Mouse (Mus musculus) heart, embryonic 14.5 days (tissue): ENCODE data around the gene Slc38a3. TPM values are rescaled to one million over a fixed set of nuclear protein-coding genes. Genes with fewer than 3 reads are reported as not detected.

Experiments
- ATAC-seq: fragments of 200-750 bp; cut with Nextera tagmentation; 2 replicates; pipeline ENCODE4 v1.8.0; 2017; ENCODE audit warnings: low read depth, moderate TSS enrichment; ENCODE audit not compliant: insufficient number of reproducible peaks, insufficient read depth, low FRiP score
- H3K27ac ChIP-seq, 2 experiments: fragments of 200-500 bp in 1 of 2; fragments of 300-500 bp in 1 of 2; sonication (generic) in 1 of 2; replicated peaks in 1 of 2; 2 replicates each; pipeline ENCODE4 v1.5.1; 2012 to 2014; ENCODE audit warnings: low read depth in 2 of 2, low read length in 2 of 2, control low read depth in 1 of 2, mild to moderate bottlenecking in 1 of 2, mixed read lengths in 1 of 2; ENCODE audit not compliant: control insufficient read depth in 1 of 2, insufficient read depth in 1 of 2
- H3K27me3 ChIP-seq: fragments of 300-500 bp; sonication (generic); 2 replicates; pipeline ENCODE4 v1.6.1; 2014; ENCODE audit warnings: mild to moderate bottlenecking, low read length, control low read depth; ENCODE audit not compliant: control insufficient read depth, insufficient read depth
- H3K36me3 ChIP-seq: fragments of 300-500 bp; sonication (generic); 2 replicates; pipeline ENCODE4 v1.6.1; 2014; ENCODE audit warnings: mild to moderate bottlenecking, control low read depth, low read length, mixed read lengths; ENCODE audit not compliant: control insufficient read depth, insufficient read depth
- H3K4me1 ChIP-seq, 2 experiments: fragments of 200-500 bp in 1 of 2; fragments of 300-500 bp in 1 of 2; sonication (generic) in 1 of 2; 2 replicates each; pipeline ENCODE4 v1.6.1; 2012 to 2014; ENCODE audit warnings: low read length in 2 of 2, control low read depth in 1 of 2, mixed read lengths in 1 of 2; ENCODE audit not compliant: control insufficient read depth in 2 of 2, insufficient read depth in 2 of 2
- H3K4me2 ChIP-seq: fragments of 300-500 bp; sonication (generic); 2 replicates; pipeline ENCODE4 v1.6.1; 2014; ENCODE audit warnings: mild to moderate bottlenecking, low read length
- H3K4me3 ChIP-seq, 2 experiments: fragments of 200-500 bp in 1 of 2; fragments of 300-500 bp in 1 of 2; sonication (generic) in 1 of 2; 2 replicates each; pipeline ENCODE4 v1.5.1; 2012 to 2014; ENCODE audit warnings: low read length in 2 of 2, mild to moderate bottlenecking in 2 of 2, control low read depth in 1 of 2, low read depth in 1 of 2, moderate library complexity in 1 of 2; ENCODE audit not compliant: control insufficient read depth in 1 of 2, insufficient read depth in 1 of 2
- H3K9ac ChIP-seq: fragments of 300-500 bp; sonication (generic); 2 replicates; pipeline ENCODE4 v1.6.1; 2014; ENCODE audit warnings: mild to moderate bottlenecking, low read length
- H3K9me3 ChIP-seq: fragments of 300-500 bp; sonication (generic); 2 replicates; pipeline ENCODE4 v1.6.1; 2016; ENCODE audit warnings: low read length, control low read depth; ENCODE audit not compliant: control insufficient read depth
- WGBS: fragments of 180-500 bp; shearing (Covaris S2); extraction: QIAGEN DNeasy Blood & Tissue Kit; methylation state at CpG from one replicate; pipeline ENCODE4 v1.1.7; 2014; 5-methylcytosine and 5-hydroxymethylcytosine counted together
- polyA plus RNA-seq: library from polyadenylated mRNA; unstranded; fragments of >200 nt; fragmentation: Nextera tagmentation; extraction: Ambion mirVana; gene quantifications from 2 replicates; pipeline ENCODE4 v1.2.1, GENCODE M21; 2014

The Slc38a3 gene
- polyA plus RNA-seq, 1 experiment from 2014 or later = 2.7 TPM

DNA sequence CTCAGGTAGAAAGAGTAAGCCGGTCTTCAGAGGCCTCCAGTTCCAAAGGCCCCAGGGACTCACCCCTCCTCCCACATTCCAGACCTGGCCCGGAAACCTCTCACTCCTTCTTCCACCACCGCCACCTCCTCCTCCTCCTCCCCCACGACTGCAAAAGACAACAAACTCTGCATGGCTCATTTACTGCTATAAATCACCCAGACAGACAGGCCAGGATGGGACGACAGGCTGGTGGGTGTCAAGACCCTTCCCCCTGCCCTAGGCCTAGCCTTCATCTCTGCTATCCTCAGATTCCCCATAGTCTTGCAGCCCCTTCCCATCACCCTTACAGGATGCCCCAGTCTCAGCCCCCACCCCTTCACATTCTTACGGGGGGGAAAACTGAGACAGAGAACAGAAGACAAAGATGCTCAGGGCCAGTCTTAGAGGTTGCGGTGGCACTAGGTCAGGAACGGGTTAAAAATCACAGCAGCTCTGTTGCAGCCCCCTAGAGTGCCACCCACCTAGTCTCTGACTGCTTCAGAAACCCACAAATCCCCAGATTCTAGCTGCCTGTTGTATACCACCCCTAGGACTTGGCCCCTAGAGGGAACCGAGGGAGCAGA is 30.1 kb upstream of the Slc38a3 start:
- H3K9ac ChIP-seq = no peak overlapping the region
- ATAC-seq = no peak
- H3K27ac ChIP-seq = peak overlapping the region in 1 of 2 experiments; percentile 41; a peak in 1 of 4 replicates
- 23% methylated on average over 9 of the region's 9 CpGs for WGBS
- H3K4me1 ChIP-seq = peaks cover 43 to 51% of the 10 kb centered on the region in 2 experiments
- no peak overlapping the region for H3K4me2 ChIP-seq
- no peaks in the 10 kb centered on the region for H3K9me3 ChIP-seq
- no peaks in the 10 kb centered on the region for H3K27me3 ChIP-seq
- H3K4me3 ChIP-seq = no peak overlapping the region
- peaks cover 3% of the 10 kb centered on the region; the same call in 1 of the 2 replicates for H3K36me3 ChIP-seq

- 28% methylated on average over 14 of the region's 14 CpGs for WGBS
- H3K4me2 ChIP-seq = no peak overlapping the region
- H3K36me3 ChIP-seq = 0 out of 2 replicates have a peak, but pooled peaks cover 3% of the 10 kb centered on the region
- no peak overlapping the region for H3K4me3 ChIP-seq
- peak overlapping the region; percentile 1; the same call in 1 of the 2 replicates for H3K9ac ChIP-seq
- no peak for ATAC-seq
- H3K27ac ChIP-seq = peak overlapping the region in 1 of 2 experiments; percentile 9; a peak in 1 of 4 replicates
- no peaks in the 10 kb centered on the region for H3K9me3 ChIP-seq
- H3K4me1 ChIP-seq = peaks cover 45 to 46% of the 10 kb centered on the region in 2 experiments
- H3K27me3 ChIP-seq = no peaks in the 10 kb centered on the region
Observed at GRCm38 (mm10) chr9:107698611-107699190, 29.4 kb upstream of the Slc38a3 start.

DNA sequence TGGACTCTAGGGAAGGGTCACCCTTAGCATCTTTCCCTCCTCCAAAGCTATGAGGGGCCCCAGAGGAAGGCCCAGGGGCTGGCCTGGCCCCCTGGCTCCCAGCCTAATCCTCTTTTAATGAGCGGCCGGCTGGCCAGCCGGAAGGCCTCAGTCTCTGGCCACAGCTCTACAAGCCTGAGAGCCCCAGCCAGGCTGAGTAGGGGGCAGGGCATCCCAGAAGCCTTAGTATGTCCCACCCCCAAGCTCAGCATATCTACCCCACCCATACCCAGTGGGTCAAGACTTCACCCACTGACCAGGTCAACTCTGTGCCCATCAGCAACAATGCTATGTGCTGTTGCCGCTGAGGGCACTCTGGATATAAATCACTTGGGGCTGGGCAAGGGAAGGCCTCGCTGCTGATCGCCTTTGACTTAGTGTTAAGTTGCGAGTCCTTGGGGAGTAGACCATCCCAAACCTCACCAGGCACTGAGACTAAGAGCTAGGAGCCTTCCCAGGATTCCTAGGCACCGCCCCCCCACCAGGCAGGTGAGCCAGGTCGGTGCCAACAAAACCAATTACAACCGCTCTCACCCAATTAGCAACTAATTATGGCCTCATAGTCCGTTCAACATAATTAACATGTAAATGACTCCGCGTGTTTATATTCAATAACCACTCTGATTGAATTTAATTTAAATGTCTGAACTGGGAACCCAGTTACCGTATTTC is 28.6 kb upstream of the Slc38a3 start:
- Histone ChIP-seq H3K9ac (no peak overlapping the region), H3K36me3 (0 out of 2 replicates have a peak, but pooled peaks cover 3% of the 10 kb centered on the region), H3K27me3 (no peaks in the 10 kb centered on the region), H3K4me3 (no peak overlapping the region), H3K27ac (no peak overlapping the region), H3K4me2 (no peak overlapping the region), H3K9me3 (no peaks in the 10 kb centered on the region), H3K4me1 (peaks cover 50 to 52% of the 10 kb centered on the region in 2 experiments)
- no peak for ATAC-seq
- 49% methylated on average over 14 of the region's 14 CpGs for WGBS

- Histone ChIP-seq H3K9ac (no peak overlapping the region), H3K4me3 (no peak overlapping the region), H3K9me3 (no peaks in the 10 kb centered on the region), H3K27ac (peak overlapping the region in 1 of 2 experiments; percentile 50; a peak in 2 of 4 replicates), H3K4me1 (peaks cover 49 to 53% of the 10 kb centered on the region in 2 experiments), H3K36me3 (peaks cover 4% of the 10 kb centered on the region; the same call in 1 of the 2 replicates), H3K4me2 (no peak overlapping the region), H3K27me3 (no peaks in the 10 kb centered on the region)
- 65% methylated on average over 9 of the region's 9 CpGs for WGBS
- ATAC-seq = no peak
Observed at GRCm38 (mm10) chr9:107696845-107697610, 27.7 kb upstream of the Slc38a3 start.

DNA sequence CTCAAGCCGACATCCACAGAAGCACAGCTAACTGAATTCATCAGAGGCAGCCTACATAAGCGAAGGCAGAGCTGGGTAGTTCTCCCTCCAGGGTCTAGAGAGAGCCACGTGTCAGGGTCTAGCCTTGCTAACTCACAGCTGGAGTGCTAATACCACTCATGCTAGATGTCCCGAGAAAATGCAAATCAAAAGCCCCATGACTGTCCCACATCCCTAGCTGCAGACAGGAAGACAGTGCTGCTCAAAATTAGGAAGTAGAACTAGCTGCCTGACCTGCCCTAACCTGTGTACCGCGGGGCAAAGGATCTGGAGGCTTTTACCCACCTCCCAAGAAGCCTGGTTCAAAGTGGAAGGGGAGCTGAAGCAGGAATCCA is 26.8 kb upstream of the Slc38a3 start:
- no peak for ATAC-seq
- Histone ChIP-seq H3K36me3 (peaks cover 8% of the 10 kb centered on the region; the same call in 1 of the 2 replicates), H3K9me3 (no peaks in the 10 kb centered on the region), H3K27ac (peak overlapping the region in 1 of 2 experiments; percentile 50; a peak in 1 of 4 replicates), H3K4me1 (peaks cover 46 to 53% of the 10 kb centered on the region in 2 experiments), H3K4me3 (no peak overlapping the region), H3K27me3 (no peaks in the 10 kb centered on the region), H3K9ac (no peak overlapping the region), H3K4me2 (no peak overlapping the region)
- WGBS = 48% methylated on average over 6 of the region's 6 CpGs

GRCm38 (mm10) chr9:107695441-107696105 is 26.2 kb upstream of the Slc38a3 start:
- Histone ChIP-seq H3K4me3 (no peak overlapping the region), H3K27me3 (no peaks in the 10 kb centered on the region), H3K9me3 (no peaks in the 10 kb centered on the region), H3K4me1 (peaks cover 45 to 53% of the 10 kb centered on the region in 2 experiments), H3K9ac (no peak overlapping the region), H3K4me2 (no peak overlapping the region), H3K36me3 (peaks cover 6% of the 10 kb centered on the region; the same call in 1 of the 2 replicates), H3K27ac (0 out of 4 replicates have a peak overlapping the region, but pooled peaks of 1 of the 2 experiments have one; percentile 19)
- ATAC-seq = no peak
- 82% methylated on average over 12 of the region's 12 CpGs for WGBS
